Mouse (Mus musculus): ENCODE measurements around the gene Kif9. TPM values are rescaled to one million over a fixed set of nuclear protein-coding genes. Genes with fewer than 3 reads are reported as not detected.

Gene Kif9
- polyA plus RNA-seq, 1 experiment, result not detected

DNA sequence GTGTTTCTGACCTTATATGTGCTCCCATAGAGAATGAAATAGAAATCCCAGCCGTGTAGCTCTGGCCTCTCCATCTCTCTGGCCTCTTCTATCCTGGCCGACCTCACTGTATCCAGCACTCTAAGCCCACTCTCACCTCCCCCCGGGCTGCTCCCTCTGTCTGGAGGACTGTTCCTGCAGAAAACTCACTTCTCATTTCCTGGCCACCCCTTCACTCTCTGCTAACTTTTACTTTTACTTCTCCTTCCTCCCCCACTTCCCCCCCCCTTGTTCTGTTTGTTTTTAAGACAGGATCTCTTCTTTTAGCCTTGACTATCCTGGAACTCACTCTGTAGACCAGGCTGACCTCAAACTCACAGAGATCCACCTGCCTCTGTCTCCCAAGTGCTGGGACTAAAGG, 24.2 kb upstream of the Kif9 start:
- Histone ChIP-seq H3K27ac (ENCODE audit: insufficient read depth, low read depth, low read length) (no peak overlapping the region), H3K4me1 (ENCODE audit: control insufficient read depth, insufficient read depth, low read length) (peaks cover 4% of the 10 kb centered on the region), H3K4me3 (ENCODE audit: insufficient read depth, low read depth, low read length) (no peak overlapping the region)
- TF ChIP-seq POLR2A (IDR thresholded peaks at IDR 0.05; ENCODE audit: insufficient read depth, low read depth, low read length) (no peak), CTCF (IDR thresholded peaks at IDR 0.05; ENCODE audit: insufficient read depth, low read depth, low read length) (no peak)
- WGBS, result 78% methylated on average over 3 of the region's 3 CpGs

DNA sequence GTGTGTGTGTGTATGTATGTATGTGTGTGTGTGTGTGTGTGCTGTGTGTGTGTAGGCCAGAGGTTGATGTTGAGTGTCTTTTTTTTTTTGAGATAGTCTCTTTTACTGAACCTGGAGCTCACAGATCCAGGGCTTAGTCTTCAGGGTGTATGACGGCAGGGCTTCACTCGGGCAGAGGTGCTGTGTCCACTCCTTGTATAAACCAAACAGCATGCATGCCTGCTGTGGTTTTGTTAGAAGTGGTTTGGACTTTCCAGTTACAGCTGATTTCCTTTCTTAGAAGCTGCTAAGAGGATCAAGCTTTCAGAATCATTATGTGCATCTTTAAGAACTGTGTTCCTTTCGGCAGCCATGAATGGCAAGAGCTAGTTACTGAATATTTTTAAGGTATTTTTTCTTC, 18.8 kb upstream of the Kif9 start:
- no peak overlapping the region for H3K27ac ChIP-seq (ENCODE audit: insufficient read depth, low read depth, low read length)
- WGBS, result 80% methylated on average over 3 of the region's 3 CpGs
- H3K4me1 ChIP-seq (ENCODE audit: control insufficient read depth, insufficient read depth, low read length), result no peaks in the 10 kb centered on the region
- no peak for TF ChIP-seq POLR2A (IDR thresholded peaks at IDR 0.05; ENCODE audit: insufficient read depth, low read depth, low read length)
- no peak for TF ChIP-seq CTCF (IDR thresholded peaks at IDR 0.05; ENCODE audit: insufficient read depth, low read depth, low read length)
- H3K4me3 ChIP-seq (ENCODE audit: insufficient read depth, low read depth, low read length), result no peak overlapping the region

DNA sequence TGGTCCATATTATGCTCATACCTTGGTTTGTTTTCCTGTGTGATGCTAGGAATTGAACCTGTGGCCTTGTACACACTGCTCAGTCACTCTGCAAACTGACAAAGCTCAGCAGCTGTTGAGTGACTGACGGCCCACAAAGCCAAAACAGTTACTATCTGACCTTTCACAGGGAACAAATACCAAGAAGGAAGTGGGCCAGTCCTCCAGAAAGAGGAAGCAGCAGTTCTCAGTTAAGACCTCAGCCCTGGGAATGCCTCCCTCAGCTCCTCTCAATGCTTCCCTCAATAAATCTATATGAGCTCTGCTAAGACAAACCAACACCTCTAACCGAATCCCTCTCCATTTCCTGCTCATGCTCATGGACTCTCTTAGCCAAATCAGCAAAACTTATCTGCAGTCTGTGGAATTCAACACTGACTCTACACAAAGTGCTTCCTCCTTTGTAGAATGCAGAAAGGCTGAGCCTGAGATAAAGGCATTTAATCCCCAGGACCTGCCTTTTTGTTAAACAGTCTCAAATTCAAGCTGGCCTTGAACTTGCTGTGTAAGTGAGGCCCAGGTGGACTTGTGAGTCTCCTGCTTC, 17.5 kb upstream of the Kif9 start:
- Histone ChIP-seq H3K4me1 (ENCODE audit: control insufficient read depth, insufficient read depth, low read length) (no peaks in the 10 kb centered on the region), H3K27ac (ENCODE audit: insufficient read depth, low read depth, low read length) (no peak overlapping the region), H3K4me3 (ENCODE audit: insufficient read depth, low read depth, low read length) (no peak overlapping the region)
- no peak for TF ChIP-seq CTCF (IDR thresholded peaks at IDR 0.05; ENCODE audit: insufficient read depth, low read depth, low read length)
- TF ChIP-seq POLR2A (IDR thresholded peaks at IDR 0.05; ENCODE audit: insufficient read depth, low read depth, low read length), result no peak
- WGBS, result 81% methylated on average over 2 of the region's 2 CpGs

DNA sequence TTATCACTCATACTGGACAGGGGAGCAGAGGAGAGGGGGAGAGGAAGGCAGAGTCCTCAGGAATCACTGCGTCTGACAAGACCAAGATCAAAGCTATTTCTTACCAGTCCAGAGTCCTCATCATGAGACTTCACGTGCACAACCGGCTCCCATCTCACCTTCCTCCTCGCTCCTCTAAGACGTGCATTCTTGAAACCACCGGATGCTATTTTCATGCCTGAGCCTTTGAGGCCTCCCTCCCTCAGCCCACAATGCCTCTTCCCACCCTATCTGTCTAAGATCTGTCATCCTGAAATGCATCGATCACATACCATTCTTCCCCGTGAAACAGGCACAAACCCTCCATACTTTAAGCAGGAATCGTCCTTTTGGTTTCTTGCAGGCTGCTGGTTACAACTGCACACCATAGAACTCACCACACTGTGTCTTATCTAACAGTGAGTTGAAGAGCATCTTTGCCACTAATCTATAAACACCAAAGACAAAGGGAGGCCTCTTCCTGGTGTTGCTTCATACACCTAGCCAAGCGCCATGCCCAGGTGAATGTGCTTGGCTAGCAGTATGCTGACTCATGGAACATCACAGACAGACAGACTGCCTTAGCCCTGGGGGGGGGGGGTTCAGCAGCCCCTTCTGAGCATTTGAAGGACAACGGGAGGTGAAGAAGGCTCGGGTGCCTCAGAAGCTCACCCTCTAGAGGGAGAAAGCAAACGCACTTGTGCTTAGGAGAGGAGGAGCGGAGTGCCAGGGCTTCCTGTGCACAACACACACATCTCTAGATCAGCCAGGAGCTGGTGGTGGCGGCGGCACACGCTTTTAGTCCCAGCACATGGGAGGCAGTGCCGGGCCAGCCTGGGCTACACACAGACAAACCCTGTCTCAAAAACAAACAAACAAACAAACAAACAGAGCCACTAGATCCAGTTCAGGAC, 15.6 kb upstream of the Kif9 start:
- 88% methylated on average over 18 of the region's 18 CpGs for WGBS
- Histone ChIP-seq H3K4me3 (ENCODE audit: insufficient read depth, low read depth, low read length) (no peak overlapping the region), H3K4me1 (ENCODE audit: control insufficient read depth, insufficient read depth, low read length) (no peaks in the 10 kb centered on the region), H3K27ac (ENCODE audit: insufficient read depth, low read depth, low read length) (no peak overlapping the region)
- TF ChIP-seq CTCF (IDR thresholded peaks at IDR 0.05; ENCODE audit: insufficient read depth, low read depth, low read length) (no peak), POLR2A (IDR thresholded peaks at IDR 0.05; ENCODE audit: insufficient read depth, low read depth, low read length) (no peak)

DNA sequence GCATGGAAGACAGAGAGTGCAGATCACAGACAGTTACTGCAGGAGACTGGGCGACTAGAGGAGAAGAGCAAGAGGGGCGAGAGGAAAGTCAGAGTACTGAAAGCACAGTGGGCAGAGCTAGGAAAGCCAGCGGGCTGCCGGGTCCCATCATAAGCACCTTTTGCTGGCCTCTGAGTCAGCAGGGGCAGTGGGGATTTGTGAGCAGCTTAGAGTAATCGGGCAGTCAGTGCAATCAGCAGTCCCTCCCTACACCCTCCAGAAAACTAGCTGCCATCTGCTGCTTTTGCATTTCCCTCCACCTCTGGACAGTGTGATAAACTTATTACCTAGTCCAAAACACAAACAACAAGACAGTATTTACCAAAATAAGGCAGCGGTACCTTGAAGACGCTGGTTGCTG, 14.4 kb upstream of the Kif9 start:
- Histone ChIP-seq H3K4me1 (ENCODE audit: control insufficient read depth, insufficient read depth, low read length) (no peaks in the 10 kb centered on the region), H3K4me3 (ENCODE audit: insufficient read depth, low read depth, low read length) (no peak overlapping the region), H3K27ac (ENCODE audit: insufficient read depth, low read depth, low read length) (no peak overlapping the region)
- TF ChIP-seq POLR2A (IDR thresholded peaks at IDR 0.05; ENCODE audit: insufficient read depth, low read depth, low read length) (no peak), CTCF (IDR thresholded peaks at IDR 0.05; ENCODE audit: insufficient read depth, low read depth, low read length) (no peak)
- 84% methylated on average over 7 of the region's 7 CpGs for WGBS

DNA sequence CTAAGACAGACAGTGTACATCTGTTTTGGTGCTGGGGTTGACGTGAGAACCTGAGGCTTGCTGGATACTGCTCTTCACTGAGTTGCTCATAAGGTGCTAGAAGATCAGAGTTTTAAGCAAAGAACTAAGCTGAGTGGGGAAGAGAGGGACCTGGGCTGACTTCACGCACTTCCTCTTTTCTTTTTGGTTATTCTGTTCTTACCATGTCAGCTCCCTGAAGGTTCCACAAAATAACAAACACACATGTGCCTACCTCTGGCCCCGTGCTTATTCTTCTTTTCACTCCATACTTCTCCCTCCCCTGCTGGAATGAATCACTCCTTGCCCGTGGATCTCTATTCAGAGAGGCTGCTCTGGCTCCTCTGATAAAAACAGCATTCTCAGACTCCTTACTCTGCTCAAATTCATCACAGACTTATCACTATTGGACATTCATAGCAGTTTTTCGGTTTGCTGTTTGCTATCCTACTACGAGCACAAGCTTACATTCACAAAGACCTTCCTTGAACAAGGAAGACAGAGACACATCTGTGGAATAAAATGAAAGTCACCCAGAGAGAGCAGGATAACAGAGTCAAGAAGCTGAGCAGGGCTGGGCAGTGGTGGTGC, 12.7 kb upstream of the Kif9 start:
- Histone ChIP-seq H3K4me1 (ENCODE audit: control insufficient read depth, insufficient read depth, low read length) (no peaks in the 10 kb centered on the region), H3K27ac (ENCODE audit: insufficient read depth, low read depth, low read length) (no peak overlapping the region), H3K4me3 (ENCODE audit: insufficient read depth, low read depth, low read length) (no peak overlapping the region)
- TF ChIP-seq CTCF (IDR thresholded peaks at IDR 0.05; ENCODE audit: insufficient read depth, low read depth, low read length) (no peak), POLR2A (IDR thresholded peaks at IDR 0.05; ENCODE audit: insufficient read depth, low read depth, low read length) (no peak)
- WGBS, result 67% methylated on average over 6 of the region's 6 CpGs

DNA sequence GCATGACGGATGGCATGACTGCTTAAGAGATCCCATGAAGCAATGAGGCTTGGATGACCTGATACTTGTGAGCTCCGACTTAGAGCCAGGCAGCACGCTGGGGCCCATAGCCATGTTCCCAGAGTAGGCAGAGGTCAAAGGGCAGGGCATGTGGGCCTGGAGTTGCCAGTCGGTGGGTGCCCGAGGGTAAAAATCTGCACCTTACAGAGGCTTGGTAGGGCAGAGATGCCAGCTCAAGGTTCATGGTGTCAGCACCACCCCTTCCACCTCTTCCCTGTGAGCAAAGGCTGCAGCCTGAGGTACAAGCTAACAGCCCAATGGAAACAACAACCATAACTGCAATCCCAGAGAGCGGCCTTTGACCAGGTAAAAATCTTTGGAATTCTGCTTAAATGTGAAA, 11.4 kb upstream of the Kif9 start:
- 93% methylated on average over 6 of the region's 6 CpGs for WGBS
- no peak overlapping the region for H3K4me3 ChIP-seq (ENCODE audit: insufficient read depth, low read depth, low read length)
- TF ChIP-seq POLR2A (IDR thresholded peaks at IDR 0.05; ENCODE audit: insufficient read depth, low read depth, low read length), result no peak
- TF ChIP-seq CTCF (IDR thresholded peaks at IDR 0.05; ENCODE audit: insufficient read depth, low read depth, low read length), result no peak
- no peaks in the 10 kb centered on the region; the same call in 1 of the 2 replicates for H3K4me1 ChIP-seq (ENCODE audit: control insufficient read depth, insufficient read depth, low read length)
- H3K27ac ChIP-seq (ENCODE audit: insufficient read depth, low read depth, low read length), result no peak overlapping the region

DNA sequence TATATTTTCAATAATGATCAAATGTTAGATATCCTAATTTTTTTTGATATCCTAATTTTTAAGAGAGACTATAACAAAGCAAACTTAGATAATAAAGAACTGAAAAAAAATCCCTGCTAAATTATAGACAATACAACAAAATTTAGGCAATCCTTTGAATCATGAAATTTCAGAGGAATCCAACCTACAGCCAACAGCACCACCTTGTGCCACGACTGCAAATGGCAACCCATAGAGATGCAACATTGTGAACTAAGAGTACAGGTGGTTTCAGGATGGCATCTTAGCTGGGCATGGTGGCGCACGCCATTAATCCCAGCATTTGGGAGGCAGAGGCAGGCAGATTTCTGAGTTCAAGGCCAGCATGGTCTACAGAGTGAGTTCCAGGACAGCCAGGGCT, 10.6 kb upstream of the Kif9 start:
- no peaks in the 10 kb centered on the region; the same call in 1 of the 2 replicates for H3K4me1 ChIP-seq (ENCODE audit: control insufficient read depth, insufficient read depth, low read length)
- 86% methylated on average over 3 of the region's 3 CpGs for WGBS
- TF ChIP-seq CTCF (IDR thresholded peaks at IDR 0.05; ENCODE audit: insufficient read depth, low read depth, low read length), result no peak
- TF ChIP-seq POLR2A (IDR thresholded peaks at IDR 0.05; ENCODE audit: insufficient read depth, low read depth, low read length), result no peak
- no peak overlapping the region for H3K4me3 ChIP-seq (ENCODE audit: insufficient read depth, low read depth, low read length)
- H3K27ac ChIP-seq (ENCODE audit: insufficient read depth, low read depth, low read length), result no peak overlapping the region

DNA sequence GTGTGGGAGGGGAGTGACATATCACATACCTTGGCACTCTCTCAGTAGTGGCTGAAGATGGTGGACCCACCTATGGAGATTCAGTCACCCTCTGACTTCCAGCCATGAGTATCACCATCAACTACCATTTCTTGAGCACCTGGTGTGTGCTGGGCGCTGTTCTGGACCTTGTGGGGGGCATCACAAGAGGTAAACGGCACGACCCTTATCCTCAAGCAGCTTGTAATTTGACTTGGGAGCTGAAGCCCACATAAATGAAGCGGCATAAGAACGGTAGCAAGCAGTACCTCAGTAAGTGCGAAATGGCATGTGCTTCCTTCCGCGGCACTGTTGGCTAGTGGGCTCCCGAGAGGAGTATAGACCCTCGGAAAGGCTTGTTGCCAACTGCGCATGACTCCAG, 1.2 kb downstream of the Kif9 start:
- 56% methylated on average over 11 of the region's 11 CpGs for WGBS
- Histone ChIP-seq H3K27ac (ENCODE audit: insufficient read depth, low read depth, low read length) (no peak overlapping the region), H3K4me1 (ENCODE audit: control insufficient read depth, insufficient read depth, low read length) (peaks cover 5% of the 10 kb centered on the region), H3K4me3 (ENCODE audit: insufficient read depth, low read depth, low read length) (no peak overlapping the region)
- TF ChIP-seq CTCF (IDR thresholded peaks at IDR 0.05; ENCODE audit: insufficient read depth, low read depth, low read length), result no peak
- no peak for TF ChIP-seq POLR2A (IDR thresholded peaks at IDR 0.05; ENCODE audit: insufficient read depth, low read depth, low read length)
